Comparison of ENCODE assay signal across 15 mouse cellular contexts in the genomic region with DNA sequence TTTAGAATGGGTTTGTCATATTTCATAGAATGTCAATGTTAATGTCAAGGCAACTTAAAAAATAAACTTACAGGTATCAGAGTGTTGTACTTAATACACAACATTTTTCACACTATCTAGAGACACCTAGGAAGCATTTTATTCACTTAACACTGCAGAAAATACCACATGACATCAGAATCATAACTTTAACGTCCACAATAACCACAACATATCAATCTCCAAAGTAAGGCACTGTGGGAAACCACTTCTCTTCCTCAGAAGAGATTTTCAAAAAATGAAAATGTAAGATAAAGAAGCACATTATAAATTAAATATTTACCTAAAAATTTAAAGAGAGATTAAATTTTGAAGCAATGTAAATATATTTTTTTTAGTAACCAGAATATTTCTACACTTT.
"Had no signal": no experiment of that assay in that cellular context is flagged by ENCODE, and none has a peak within 500 bp of the region (broad histone marks: within the 10 kb centered on the region; RNA-seq: fewer than 3 reads in every experiment).

No protein-coding gene starts in this region.

- H3K9ac ChIP-seq: neural tube, embryonic 15.5 days; stomach, embryonic 15.5 days had no signal

- H3K27me3 ChIP-seq: neural tube, embryonic 15.5 days; stomach, embryonic 15.5 days had no signal

- H3K36me3 ChIP-seq: neural tube, embryonic 15.5 days; stomach, embryonic 15.5 days had no signal

- H3K27ac ChIP-seq: neural tube, embryonic 15.5 days; stomach, embryonic 15.5 days; stomach, postnatal 0 days had no signal

- H3K4me2 ChIP-seq: neural tube, embryonic 15.5 days; stomach, embryonic 15.5 days had no signal

- H3K9me3 ChIP-seq: neural tube, embryonic 15.5 days; stomach, embryonic 15.5 days had no signal

- DNase-seq: retina, postnatal 1 day; right cerebral cortex, adult 18-20 months; right cerebral cortex, postnatal 14 days; right cerebral cortex, postnatal 25 days; right cerebral cortex, postnatal 4 days; spleen, adult 18-20 months; thymus, adult 18-20 months; thymus, adult 2 months; thymus, postnatal 14 days; thymus, postnatal 25 days; thymus, postnatal 36 days; thymus, postnatal 4 days had no signal

- H3K4me3 ChIP-seq: neural tube, embryonic 15.5 days; stomach, embryonic 15.5 days had no signal

- H3K4me1 ChIP-seq: neural tube, embryonic 15.5 days; stomach, embryonic 15.5 days had no signal
